Mouse (Mus musculus): ENCODE results near the gene Gm10721.
"Not testable (repeated sequence)": the region's sequence is repeated elsewhere in the genome, so short reads cannot be mapped to it uniquely, and the experiment has no call there.

DNA sequence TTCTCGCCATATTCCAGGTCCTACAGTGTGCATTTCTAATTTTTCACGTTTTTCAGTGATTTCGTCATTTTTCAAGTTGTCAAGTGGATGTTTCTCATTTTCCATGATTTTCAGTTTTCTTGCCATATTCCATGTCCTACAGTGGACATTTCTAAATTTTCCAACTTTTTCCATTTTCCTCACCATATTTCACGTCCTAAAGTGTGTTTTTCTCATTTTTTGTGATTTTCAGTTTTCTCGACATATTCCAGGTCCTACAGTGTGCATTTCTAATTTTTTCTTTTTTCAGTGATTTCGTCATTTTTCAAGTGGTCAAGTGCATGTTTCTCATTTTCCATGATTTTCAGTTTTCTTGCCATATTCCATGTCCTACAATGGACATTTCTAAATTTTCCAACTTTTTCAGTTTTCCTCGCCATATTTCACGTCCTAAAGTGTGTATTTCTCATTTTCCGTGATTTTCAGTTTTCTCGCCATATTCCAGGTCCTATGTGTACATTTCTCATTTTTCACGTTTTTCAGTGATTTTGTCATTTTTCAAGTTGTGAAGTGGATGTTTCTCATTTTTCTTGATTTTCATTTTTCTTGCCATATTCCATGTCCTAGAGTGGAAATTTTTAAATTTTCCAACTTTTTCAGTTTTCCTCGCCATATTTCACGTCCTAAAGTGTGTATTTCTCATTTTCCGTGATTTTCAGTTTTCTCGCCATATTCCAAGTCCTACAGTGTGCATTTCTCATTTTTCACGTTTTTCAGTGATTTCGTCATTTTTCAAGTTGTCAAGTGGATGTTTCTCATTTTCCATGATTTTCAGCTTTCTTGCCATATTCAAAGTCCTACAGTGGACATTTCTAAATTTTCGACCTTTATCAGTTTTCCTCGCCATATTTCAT lies 7.1 kb downstream of the Gm10721 start:
- not testable (repeated sequence) for TF ChIP-seq POLR2AphosphoS2 (IDR thresholded peaks at IDR 0.05; ENCODE audit: insufficient read length, low read depth); TCF3 (IDR thresholded peaks at IDR 0.05; ENCODE audit: insufficient read length, low read depth); REST (IDR thresholded peaks at IDR 0.05; ENCODE audit: insufficient read depth, insufficient read length)
